Mouse (Mus musculus) brown adipose tissue, adult 24 weeks (tissue): ENCODE data around the gene Rcc2. TPM values are rescaled to one million over a fixed set of nuclear protein-coding genes. Genes with fewer than 3 reads are reported as not detected.

Experiments
- H3K27ac ChIP-seq: fragments of 200-500 bp; replicated peaks from 2 replicates; pipeline ENCODE4 v1.5.1; 2012; ENCODE audit warnings: low read depth, mild to moderate bottlenecking, low read length
- H3K4me1 ChIP-seq: fragments of 200-500 bp; 2 replicates; pipeline ENCODE4 v1.6.1; 2012; ENCODE audit warnings: low read length, mixed read lengths; ENCODE audit not compliant: control insufficient read depth, insufficient read depth, insufficient read length
- H3K4me3 ChIP-seq: fragments of 200-500 bp; 2 replicates; pipeline ENCODE4 v1.5.1; 2012; ENCODE audit warnings: low read depth, mild to moderate bottlenecking, low read length, moderate library complexity; ENCODE audit not compliant: insufficient read depth
- polyA plus RNA-seq: library from polyadenylated mRNA; stranded (reverse); fragments of >200 nt; gene quantifications from 2 replicates; pipeline ENCODE4 v1.2.4, GENCODE M21; 2012; ENCODE audit not compliant: missing spikeins, insufficient read depth, insufficient read length

The Rcc2 gene
- polyA plus RNA-seq, 1 experiment, result 8.8 TPM

GRCm38 (mm10) chr4:140713480-140714365, 13.4 kb downstream of the Rcc2 start:
- H3K27ac ChIP-seq, result no peak overlapping the region
- H3K4me1 ChIP-seq, result no peaks in the 10 kb centered on the region; the same call in 1 of the 2 replicates
- H3K4me3 ChIP-seq, result no peak overlapping the region

DNA sequence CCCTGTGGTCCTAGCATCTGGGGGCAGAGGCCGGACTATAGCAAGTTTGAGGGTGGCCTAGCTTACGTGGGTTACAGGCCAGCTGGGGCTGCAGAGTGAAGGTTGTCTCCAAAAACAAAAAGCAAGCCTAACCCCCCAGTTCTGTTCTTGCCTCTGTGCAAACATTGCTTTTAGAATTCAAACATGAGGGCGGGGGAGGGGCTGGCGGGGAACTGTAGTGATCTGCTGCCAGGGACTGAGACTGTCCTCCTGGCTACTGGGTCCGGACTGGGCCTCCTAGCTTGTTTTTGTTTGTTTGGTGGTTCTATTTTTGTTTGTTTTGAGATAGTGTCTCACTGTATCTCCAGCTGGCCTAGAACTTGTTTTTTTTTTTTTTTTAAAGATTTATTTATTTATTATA, 14.2 kb downstream of the Rcc2 start:
- Histone ChIP-seq H3K4me1 (no peaks in the 10 kb centered on the region; the same call in 1 of the 2 replicates), H3K27ac (no peak overlapping the region), H3K4me3 (no peak overlapping the region)

- Histone ChIP-seq H3K27ac (no peak overlapping the region), H3K4me3 (no peak overlapping the region), H3K4me1 (no peaks in the 10 kb centered on the region)
Measured at GRCm38 (mm10) chr4:140716994-140717393, 16.7 kb downstream of the Rcc2 start.

GRCm38 (mm10) chr4:140718436-140718835, 18.1 kb downstream of the Rcc2 start:
- H3K4me1 ChIP-seq, result no peaks in the 10 kb centered on the region
- no peak overlapping the region for H3K4me3 ChIP-seq
- no peak overlapping the region for H3K27ac ChIP-seq

DNA sequence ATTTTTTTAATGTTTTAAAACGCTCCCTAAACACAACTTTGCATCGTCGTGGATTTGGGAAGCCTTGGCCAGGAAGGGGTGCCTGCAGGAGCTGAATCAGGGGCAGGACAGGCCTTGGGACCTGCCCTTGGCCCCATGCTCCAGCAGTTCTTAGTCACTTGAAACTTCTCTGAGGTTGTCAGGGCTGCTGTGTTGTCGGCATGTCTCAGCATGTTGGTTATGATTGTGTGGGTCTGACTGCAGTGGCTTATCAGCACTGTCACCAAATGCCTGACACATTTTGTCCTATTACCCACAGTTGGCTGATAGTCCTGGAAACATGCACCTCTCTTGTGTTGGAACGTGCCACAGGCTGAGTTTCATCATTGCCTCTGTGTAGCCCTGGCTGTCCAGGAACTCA, 19.8 kb downstream of the Rcc2 start:
- no peaks in the 10 kb centered on the region for H3K4me1 ChIP-seq
- no peak overlapping the region for H3K27ac ChIP-seq
- H3K4me3 ChIP-seq, result no peak overlapping the region

DNA sequence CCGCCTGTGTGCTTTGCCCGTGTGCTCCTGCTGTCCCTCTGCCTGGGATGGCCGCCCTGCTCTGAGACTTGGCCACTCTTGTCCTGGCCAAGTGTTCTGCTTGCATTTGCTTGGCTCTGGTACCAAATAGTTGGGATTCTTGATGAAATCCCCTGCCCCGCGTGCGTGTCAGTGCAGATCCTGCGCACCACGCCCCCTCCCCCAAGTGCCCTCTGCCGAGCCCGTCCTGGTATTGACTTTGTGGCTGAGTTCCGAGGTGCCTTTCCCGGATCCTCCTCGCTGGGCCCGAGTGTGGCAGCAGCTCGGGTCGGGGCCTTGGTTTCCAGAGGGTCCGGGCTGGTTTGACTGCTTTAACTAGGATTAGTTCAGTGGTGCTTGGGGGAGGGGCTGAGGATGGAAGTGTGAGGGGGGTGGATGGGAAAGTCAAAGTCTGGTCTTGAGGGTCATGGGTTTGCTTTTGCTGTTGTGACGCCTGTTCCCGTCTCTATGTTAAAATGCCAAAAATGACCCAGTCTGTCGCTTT, 21.7 kb downstream of the Rcc2 start:
- Histone ChIP-seq H3K4me3 (no peak overlapping the region), H3K27ac (no peak overlapping the region), H3K4me1 (no peaks in the 10 kb centered on the region)

DNA sequence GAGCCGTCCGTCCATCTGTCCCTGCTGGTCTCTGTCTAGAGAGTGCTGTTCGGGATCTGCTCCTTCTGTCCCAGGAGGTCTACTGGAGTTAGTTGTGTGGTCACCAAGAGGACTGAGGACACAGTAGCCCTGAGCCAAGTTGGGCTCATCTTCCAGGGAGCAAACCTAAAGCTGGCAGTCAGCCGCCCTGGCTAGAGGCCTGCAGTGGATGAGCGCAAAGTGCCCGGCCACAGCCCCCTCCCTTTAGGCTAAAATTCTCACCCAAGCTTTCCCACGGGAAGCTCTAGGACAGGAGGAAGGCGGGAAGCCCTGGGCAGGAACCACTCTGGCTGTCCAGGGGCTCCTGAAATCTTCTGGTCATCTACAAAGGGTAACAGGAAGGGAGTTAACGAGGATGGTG, 22.4 kb downstream of the Rcc2 start:
- Histone ChIP-seq H3K4me3 (no peak overlapping the region), H3K27ac (no peak overlapping the region), H3K4me1 (no peaks in the 10 kb centered on the region)

DNA sequence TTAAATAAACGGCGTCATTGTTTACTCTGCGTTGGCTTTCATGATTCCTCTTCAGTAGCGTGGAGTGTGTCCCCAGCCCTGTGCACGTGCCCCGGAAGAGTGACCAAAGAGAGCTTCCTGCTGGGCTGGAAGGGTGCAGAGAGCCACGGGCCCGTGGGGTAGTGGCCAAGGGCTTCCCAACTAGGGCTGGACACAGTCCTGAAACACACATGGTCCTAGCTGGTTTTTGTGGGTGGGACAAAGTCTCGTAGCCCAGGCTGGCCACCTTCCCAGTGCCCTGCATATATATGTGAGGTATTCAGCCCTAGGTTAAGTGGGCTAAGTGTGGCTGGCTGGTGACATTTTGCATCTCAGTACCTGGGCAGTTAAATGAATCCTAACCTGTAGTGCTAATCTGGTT, 22.9 kb downstream of the Rcc2 start:
- no peak overlapping the region for H3K27ac ChIP-seq
- no peaks in the 10 kb centered on the region for H3K4me1 ChIP-seq
- no peak overlapping the region for H3K4me3 ChIP-seq

- no peaks in the 10 kb centered on the region for H3K4me1 ChIP-seq
- no peak overlapping the region for H3K27ac ChIP-seq
- no peak overlapping the region for H3K4me3 ChIP-seq
Measured at GRCm38 (mm10) chr4:140723801-140724200, 23.5 kb downstream of the Rcc2 start.

- Histone ChIP-seq H3K4me1 (no peaks in the 10 kb centered on the region), H3K4me3 (no peak overlapping the region), H3K27ac (no peak overlapping the region)
Measured at GRCm38 (mm10) chr4:140724739-140725138, 24.4 kb downstream of the Rcc2 start.

DNA sequence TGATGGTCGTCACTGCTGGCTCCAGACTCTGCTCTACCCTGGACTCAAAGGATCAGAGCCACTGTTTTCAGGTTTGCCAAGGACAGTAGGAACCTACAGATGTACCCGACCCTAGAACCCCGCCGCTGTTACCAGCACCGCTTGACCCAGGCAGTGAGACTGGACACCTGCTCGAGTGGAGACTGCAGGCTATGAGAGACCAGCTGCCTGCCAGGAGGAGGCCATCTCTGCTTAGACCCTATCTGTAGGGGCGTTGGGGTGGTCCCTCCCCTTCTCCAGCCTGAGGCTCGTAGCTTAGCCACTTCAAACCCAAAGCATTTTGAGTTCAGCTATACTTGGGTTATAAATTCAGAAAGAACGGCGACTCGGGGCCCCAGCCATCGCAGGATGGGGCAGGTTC, 26.6 kb downstream of the Rcc2 start:
- Histone ChIP-seq H3K27ac (no peak overlapping the region), H3K4me1 (no peaks in the 10 kb centered on the region), H3K4me3 (no peak overlapping the region)

- H3K27ac ChIP-seq, result no peak overlapping the region
- H3K4me1 ChIP-seq, result no peaks in the 10 kb centered on the region
- no peak overlapping the region for H3K4me3 ChIP-seq
Measured at GRCm38 (mm10) chr4:140731654-140732053, 31.3 kb downstream of the Rcc2 start.

- no peak overlapping the region for H3K4me3 ChIP-seq
- H3K4me1 ChIP-seq, result no peaks in the 10 kb centered on the region
- H3K27ac ChIP-seq, result no peak overlapping the region
Measured at GRCm38 (mm10) chr4:140732871-140733270, 32.5 kb downstream of the Rcc2 start.

GRCm38 (mm10) chr4:140740655-140741054, 40.3 kb downstream of the Rcc2 start:
- no peak overlapping the region for H3K27ac ChIP-seq
- H3K4me1 ChIP-seq, result no peaks in the 10 kb centered on the region
- H3K4me3 ChIP-seq, result no peak overlapping the region

DNA sequence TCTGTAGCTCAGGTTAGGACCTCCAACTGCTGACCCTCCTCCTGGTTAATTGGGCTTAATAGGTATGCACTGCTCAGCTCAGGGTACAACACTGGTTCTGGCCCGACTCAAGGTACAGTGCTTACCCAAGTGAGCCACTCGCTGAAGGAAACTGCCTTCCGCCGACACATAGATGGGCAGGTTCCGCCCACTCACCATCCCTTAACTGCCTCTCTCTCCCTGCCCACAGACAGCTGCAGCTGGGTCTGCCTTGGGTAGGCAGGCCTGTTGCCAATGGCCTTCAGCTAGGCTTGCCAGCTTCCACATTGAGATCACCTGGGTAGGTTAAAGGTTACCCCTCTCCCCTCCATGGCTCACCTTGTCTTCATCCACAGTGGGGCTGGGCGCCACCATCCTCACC, 41.1 kb downstream of the Rcc2 start:
- Histone ChIP-seq H3K4me1 (no peaks in the 10 kb centered on the region), H3K27ac (no peak overlapping the region), H3K4me3 (no peak overlapping the region)

DNA sequence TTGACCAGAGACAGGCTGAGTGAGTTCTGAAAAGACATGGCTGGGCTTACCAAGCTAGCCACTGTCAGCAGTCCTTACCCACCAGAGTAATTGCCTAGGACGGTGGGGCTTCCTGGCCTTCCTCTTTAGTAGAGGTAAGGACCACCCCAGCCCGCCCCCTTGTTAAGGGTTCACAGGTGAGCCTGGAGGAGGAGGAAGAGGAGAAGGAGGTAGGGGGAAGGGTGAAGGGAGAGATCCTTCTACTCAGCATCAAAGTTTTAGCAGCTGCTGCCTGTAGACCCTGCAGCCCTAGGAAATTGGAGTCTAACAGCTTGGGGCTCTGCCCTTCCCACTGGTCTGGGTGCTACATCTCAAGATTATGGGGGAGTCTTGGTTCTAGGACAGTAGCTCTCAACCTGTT, 42.2 kb downstream of the Rcc2 start, which contains the start of gene Padi6:
Padi6 (minus strand) TSS at position 101 of the 400 bp plus-strand sequence.
- Histone ChIP-seq H3K4me3 (no peak within 1 kb of the TSS), H3K27ac (no peak within 1 kb of the TSS), H3K4me1 (no peaks in the 10 kb centered on the region)
